Mouse (Mus musculus) limb, embryonic 15.5 days (tissue): ENCODE measurements around the gene Fam126b. TPM values are rescaled to one million over a fixed set of nuclear protein-coding genes. Genes with fewer than 3 reads are reported as not detected.

ENCODE experiments used
- ATAC-seq: fragments of 200-750 bp; cut with Nextera tagmentation; 2 replicates; pipeline ENCODE4 v1.8.0; 2017; ENCODE audit warnings: low read depth, moderate TSS enrichment; ENCODE audit not compliant: insufficient number of reproducible peaks, low FRiP score, low TSS enrichment
- H3K27ac ChIP-seq: fragments of 300-500 bp; sonication (generic); 2 replicates; pipeline ENCODE4 v1.5.1; 2015; ENCODE audit warnings: moderate library complexity, mild to moderate bottlenecking, inconsistent platforms
- H3K27me3 ChIP-seq: fragments of 300-500 bp; sonication (generic); 2 replicates; pipeline ENCODE4 v1.6.1; 2015; ENCODE audit warnings: inconsistent platforms
- H3K36me3 ChIP-seq: fragments of 300-500 bp; sonication (generic); 2 replicates; pipeline ENCODE4 v1.6.1; 2015; ENCODE audit warnings: inconsistent platforms
- H3K4me1 ChIP-seq: fragments of 300-500 bp; sonication (generic); 2 replicates; pipeline ENCODE4 v1.6.1; 2015; ENCODE audit warnings: inconsistent platforms
- H3K4me2 ChIP-seq: fragments of 300-500 bp; sonication (generic); 2 replicates; pipeline ENCODE4 v1.6.1; 2015; ENCODE audit warnings: mild to moderate bottlenecking, inconsistent platforms
- H3K4me3 ChIP-seq: fragments of 300-500 bp; sonication (generic); 2 replicates; pipeline ENCODE4 v1.5.1; 2015; ENCODE audit warnings: mild to moderate bottlenecking, inconsistent platforms
- H3K9ac ChIP-seq: fragments of 300-500 bp; sonication (generic); 2 replicates; pipeline ENCODE4 v1.6.1; 2015; ENCODE audit warnings: inconsistent platforms
- H3K9me3 ChIP-seq: fragments of 300-500 bp; sonication (generic); 2 replicates; pipeline ENCODE4 v1.6.1; 2016; ENCODE audit warnings: inconsistent platforms
- WGBS: fragments of 180-500 bp; shearing (Covaris S2); methylation state at CpG from one replicate; pipeline ENCODE4 v1.1.7; 2015; 5-methylcytosine and 5-hydroxymethylcytosine counted together
- polyA plus RNA-seq: library from polyadenylated mRNA; unstranded; fragments of >200 nt; fragmentation: Nextera tagmentation; extraction: Ambion mirVana; gene quantifications from 2 replicates; pipeline ENCODE4 v1.2.1, GENCODE M21; 2015

The Fam126b gene
- polyA plus RNA-seq, 1 experiment from 2014 or later, result 7.4 TPM

- peaks cover 75% of the 10 kb centered on the region for H3K36me3 ChIP-seq
- no peak overlapping the region for H3K4me3 ChIP-seq
- no peaks in the 10 kb centered on the region for H3K9me3 ChIP-seq
- no peaks in the 10 kb centered on the region for H3K27me3 ChIP-seq
- WGBS, result 95% methylated on average over 8 of the region's 8 CpGs
- H3K27ac ChIP-seq, result no peak overlapping the region
- H3K9ac ChIP-seq, result no peak overlapping the region
- no peak overlapping the region for H3K4me2 ChIP-seq
- no peak for ATAC-seq
- H3K4me1 ChIP-seq, result no peaks in the 10 kb centered on the region
These were observed 110.5 kb downstream of the Fam126b start for GRCm38 (mm10) chr1:58475662-58476061.

Other genes starting within 250 kb of the Fam126b start
- 306 and 334 TPM in 2 replicates for gene Bzw1, start 193.4 kb downstream of the Fam126b start, polyA plus RNA-seq
- gene Clk1, start 162.3 kb downstream of the Fam126b start, polyA plus RNA-seq, result 207 and 212 TPM in 2 replicates
- 42.8 and 43.2 TPM in 2 replicates for gene Nif3l1, start 141.2 kb downstream of the Fam126b start, polyA plus RNA-seq
- gene Ppil3, start 140.8 kb downstream of the Fam126b start, polyA plus RNA-seq, result 46.3 and 53.3 TPM in 2 replicates
- gene Orc2, start 81.2 kb downstream of the Fam126b start, polyA plus RNA-seq, result 23.7 and 27.2 TPM in 2 replicates
- 134 and 157 TPM in 2 replicates for gene Ndufb3, start 61 bp upstream of the Fam126b start, polyA plus RNA-seq
- 0.10 and 0.16 TPM in 2 replicates for gene Als2cr12, start 109.7 kb upstream of the Fam126b start, polyA plus RNA-seq
- gene Cflar, start 125.2 kb upstream of the Fam126b start, polyA plus RNA-seq, result 40.5 and 41.2 TPM in 2 replicates
- 38.3 and 38.9 TPM in 2 replicates for gene Casp8, start 209.1 kb upstream of the Fam126b start, polyA plus RNA-seq